Mouse (Mus musculus): Measurements from ENCODE around the gene Hmx2. TPM values are rescaled to one million over a fixed set of nuclear protein-coding genes. Genes with fewer than 3 reads are reported as not detected.
A peak's percentile ranks its signal among the peaks of the same experiment; 100 is the strongest.

Gene Hmx2
- total RNA-seq, 2 experiments from 2014 or later: not detected

DNA sequence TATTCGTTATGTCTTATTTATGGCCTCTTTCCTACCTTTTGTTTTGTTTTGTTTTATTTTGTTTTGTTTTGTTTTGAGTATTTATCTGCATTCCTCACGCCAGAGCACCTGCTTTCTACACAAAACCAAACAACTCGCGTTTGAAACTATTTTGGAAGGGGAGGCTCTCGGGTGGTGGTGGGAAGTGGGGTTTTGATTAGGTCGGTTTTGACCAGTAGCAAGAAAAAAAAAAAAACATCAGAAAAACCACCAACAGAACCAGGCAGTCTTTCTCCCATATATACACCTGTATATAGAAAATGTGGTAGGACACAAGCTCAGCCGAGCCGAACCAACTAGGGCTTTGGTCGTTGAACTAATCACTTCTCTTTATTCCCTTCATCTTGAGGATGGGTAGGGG is 7.5 kb downstream of the Hmx2 start:
- no peak for DNase-seq (ENCODE audit: low spot score in 2 of 2)

- no peak for DNase-seq (ENCODE audit: low spot score in 2 of 2)
Observed at GRCm38 (mm10) chr7:131556541-131557271, 8.1 kb downstream of the Hmx2 start.

DNA sequence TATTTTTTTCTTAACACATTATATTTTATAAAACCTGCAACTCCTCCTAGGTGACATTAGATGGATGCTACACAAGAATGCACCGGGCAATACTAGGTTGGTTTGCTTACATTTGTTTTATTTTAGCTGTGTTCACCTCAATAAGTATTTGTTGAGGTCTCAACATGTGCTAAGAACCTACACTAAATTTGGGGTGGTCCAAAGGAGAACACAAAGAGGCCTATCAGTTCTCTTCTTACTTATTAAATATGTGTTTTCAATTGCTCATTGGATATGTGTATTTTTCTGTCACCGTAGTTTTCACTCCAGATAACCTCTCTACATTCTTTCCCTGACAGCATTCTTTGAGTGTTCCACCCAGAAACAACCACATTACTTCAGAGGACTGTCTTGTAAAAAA is 9.2 kb downstream of the Hmx2 start:
- DNase-seq (ENCODE audit: low spot score in 2 of 2): no peak

DNA sequence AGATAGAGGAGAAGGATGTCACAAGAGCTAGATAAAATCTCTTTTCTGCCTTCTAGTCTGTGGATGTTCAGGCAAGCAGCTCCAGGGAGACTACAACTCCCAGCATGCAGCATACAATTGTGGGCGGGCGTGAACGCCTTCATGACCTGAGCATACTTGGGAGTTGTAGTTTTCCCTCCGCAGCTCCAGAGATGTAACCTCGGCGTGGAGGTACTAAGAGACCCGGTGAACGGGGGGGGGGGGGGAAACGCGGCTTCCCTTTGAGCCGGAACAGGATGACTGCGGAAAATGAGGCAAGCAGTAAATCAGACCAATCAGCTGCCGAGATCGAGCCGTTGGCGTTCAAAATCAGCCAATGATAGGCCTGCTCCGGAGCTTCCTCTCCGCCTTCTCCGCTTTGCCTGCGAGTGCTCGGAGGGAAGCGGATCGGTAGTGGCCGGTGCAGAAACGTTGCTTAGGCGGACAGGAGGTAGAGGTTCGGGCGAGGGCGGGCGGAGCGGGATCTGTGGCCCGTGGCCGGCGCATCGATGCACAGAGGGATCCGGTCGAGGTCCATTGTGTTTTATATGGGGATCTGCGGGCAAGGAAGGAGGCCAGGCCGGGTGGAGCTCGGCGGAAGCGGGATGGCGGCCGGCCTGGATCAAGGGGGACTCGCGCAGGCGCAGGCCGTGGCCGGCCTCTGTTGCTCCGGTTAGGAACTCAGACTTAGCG is 11.6 kb downstream of the Hmx2 start, which contains the start of gene Bub3:
Gene Bub3, plus strand, starts transcription at position 237 of the 711 bp plus-strand sequence.
- peak; percentile 68 to 87 for DNase-seq (ENCODE audit: low spot score in 2 of 2)

DNA sequence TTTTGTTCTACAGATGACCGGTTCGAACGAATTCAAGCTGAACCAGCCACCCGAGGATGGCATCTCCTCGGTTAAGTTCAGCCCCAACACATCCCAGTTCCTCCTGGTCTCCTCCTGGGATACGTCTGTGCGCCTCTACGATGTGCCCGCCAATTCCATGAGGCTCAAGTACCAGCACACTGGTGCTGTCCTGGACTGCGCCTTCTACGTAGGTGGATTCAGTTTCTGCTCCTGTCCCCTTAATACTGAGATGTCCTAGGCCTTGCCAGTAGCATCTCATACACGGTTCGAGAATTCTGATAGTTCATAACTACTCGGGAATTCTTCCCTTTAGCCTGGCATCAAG is 12.1 kb downstream of the Hmx2 start:
- no peak for DNase-seq (ENCODE audit: low spot score in 2 of 2)

- no peak for DNase-seq (ENCODE audit: low spot score in 2 of 2)
Observed at GRCm38 (mm10) chr7:131575246-131575645, 26.7 kb downstream of the Hmx2 start.

DNA sequence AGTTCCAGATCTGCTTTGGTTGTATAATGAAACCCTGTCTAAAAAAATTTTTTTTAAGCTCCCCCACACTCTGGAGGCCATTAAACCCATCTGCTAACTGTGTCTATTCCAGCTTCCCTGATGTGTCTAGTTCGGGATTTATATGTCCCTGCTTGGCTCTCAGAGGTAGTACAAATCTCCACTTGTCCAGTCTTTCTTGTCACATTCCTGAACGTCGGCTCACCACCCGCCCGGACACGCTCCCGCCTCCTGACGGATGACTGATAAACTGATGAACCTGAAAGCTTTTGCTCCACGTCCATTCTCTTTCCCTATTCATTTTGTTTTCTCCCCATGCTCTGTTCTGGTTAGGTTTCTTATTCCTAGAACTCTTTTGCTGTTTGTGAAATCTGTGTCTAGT is 33.6 kb downstream of the Hmx2 start:
- no peak for DNase-seq (ENCODE audit: low spot score in 2 of 2)

DNA sequence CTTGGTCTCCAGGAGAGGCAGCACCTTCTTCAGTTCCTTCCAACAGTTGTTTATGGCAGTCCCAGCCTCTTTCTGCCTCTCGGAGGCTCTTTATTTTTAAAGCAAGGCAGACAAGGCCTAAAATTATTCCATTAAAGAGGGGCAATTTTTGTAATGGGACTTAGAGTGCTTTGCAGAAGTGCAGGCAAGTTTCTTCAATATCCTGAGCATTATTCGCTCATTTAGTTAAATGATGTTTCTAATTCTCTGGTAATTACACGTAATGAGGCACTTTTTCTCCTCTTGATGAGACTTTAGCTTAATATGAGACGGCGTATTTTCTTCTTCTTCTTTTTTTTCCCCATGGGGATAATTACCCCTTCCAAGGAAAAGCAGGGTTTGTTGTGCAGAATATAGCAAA is 37.0 kb downstream of the Hmx2 start:
- no peak for DNase-seq (ENCODE audit: low spot score in 2 of 2)

- DNase-seq (ENCODE audit: low spot score in 2 of 2): no peak
Observed at GRCm38 (mm10) chr7:131597779-131598482, 49.4 kb downstream of the Hmx2 start.

DNA sequence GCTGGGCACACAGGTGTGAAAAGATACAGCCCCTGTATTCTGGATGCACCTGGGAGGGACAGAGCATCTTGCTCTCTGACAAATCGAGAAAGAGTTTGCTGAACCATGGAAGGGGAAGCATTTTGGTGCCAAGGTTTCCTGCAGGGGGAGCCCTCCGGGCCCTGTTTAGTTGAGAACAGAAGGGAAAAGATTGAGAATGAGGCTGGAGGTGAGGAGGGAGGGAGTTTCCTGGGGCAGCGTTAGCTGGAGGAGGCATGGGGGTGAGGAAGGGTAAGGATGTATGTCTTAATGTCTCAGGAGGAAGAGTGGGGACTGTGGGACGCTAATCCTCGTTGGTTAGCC is 49.9 kb downstream of the Hmx2 start:
- no peak for DNase-seq (ENCODE audit: low spot score in 2 of 2)

DNA sequence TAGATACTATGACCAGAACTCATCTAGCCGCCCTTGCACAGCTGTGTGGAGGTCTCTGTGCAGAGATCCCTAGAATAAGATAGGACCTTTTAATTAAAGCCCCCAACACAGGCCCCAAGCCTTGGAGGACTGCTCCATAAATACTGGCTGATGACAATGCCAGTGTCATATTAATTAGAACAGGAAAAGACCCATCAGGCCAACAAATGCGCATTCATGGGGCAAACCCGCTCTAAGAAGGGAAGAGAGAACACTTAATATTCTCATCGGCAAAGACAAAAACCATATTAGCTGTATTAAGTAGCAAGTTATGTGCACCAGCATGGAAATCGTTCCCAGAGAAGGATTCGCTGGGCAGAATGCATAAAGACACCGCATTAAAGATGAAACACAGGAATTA is 53.5 kb downstream of the Hmx2 start:
- DNase-seq (ENCODE audit: low spot score in 2 of 2): no peak

DNA sequence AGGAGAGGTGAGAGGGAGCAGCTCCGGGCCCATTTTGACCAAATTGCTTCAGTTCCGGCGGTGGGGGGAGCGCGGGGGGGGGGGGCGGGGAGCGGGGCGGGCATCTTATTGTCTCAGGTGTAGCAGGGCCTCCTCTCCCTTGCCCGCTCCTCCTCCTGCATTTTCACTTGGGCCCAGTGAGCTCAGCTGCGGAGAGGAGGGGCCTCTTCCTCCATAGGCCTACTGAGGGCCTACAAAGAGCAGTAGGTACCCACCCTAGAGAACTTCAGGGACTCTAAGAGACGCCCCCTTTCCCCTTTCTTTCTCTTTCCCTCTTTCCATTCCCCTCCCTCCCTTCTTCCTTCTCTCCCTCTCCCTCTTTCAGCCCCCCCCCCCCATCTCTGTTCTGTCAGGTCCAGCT is 54.6 kb downstream of the Hmx2 start:
- no peak for DNase-seq (ENCODE audit: low spot score in 2 of 2)

GRCm38 (mm10) chr7:131604946-131605345 is 56.4 kb downstream of the Hmx2 start:
- DNase-seq (ENCODE audit: low spot score in 2 of 2): no peak

- no peak for DNase-seq (ENCODE audit: low spot score in 2 of 2)
Observed at GRCm38 (mm10) chr7:131605481-131605880, 56.9 kb downstream of the Hmx2 start.

Other genes starting within 250 kb of the Hmx2 start
- gene Cuzd1, start 226.5 kb upstream of the Hmx2 start, total RNA-seq (2021): not detected
- not detected for gene Fam24b, start 219.3 kb upstream of the Hmx2 start, total RNA-seq (2021)
- not detected for gene Fam24a, start 214.9 kb upstream of the Hmx2 start, total RNA-seq (2021)
- 10 to 100 TPM; 13.7 to 19.7 TPM for gene 2310057M21Rik, start 186.0 kb upstream of the Hmx2 start, total RNA-seq (2021)
- 10 to 100 TPM; 28.5 to 34.0 TPM for gene Pstk, start 177.6 kb upstream of the Hmx2 start, total RNA-seq (2021)
- 10 to 100 TPM; 27.0 to 32.2 TPM for gene Ikzf5, start 138.3 kb upstream of the Hmx2 start, total RNA-seq (2021)
- gene Acadsb, start 138.2 kb upstream of the Hmx2 start, total RNA-seq (2021): 10 to 100 TPM; 76.4 to 77.9 TPM
- not detected for gene Hmx3, start 5.9 kb upstream of the Hmx2 start, total RNA-seq (2021)
- gene Bub3, start 11.4 kb downstream of the Hmx2 start, total RNA-seq (2021): 10 to 100 TPM; 46.6 to 54.8 TPM